Mouse (Mus musculus) liver, adult 2 months (tissue): ENCODE data around the gene Pcsk2. TPM values are rescaled to one million over a fixed set of nuclear protein-coding genes. Genes with fewer than 3 reads are reported as not detected.

Experiments used
- DNase-seq: peaks from one replicate; pipeline ENCODE4 v3.0.0-alpha.2; 2011; ENCODE audit warnings: low read depth, low spot score; ENCODE audit errors: extremely low read depth
- H3K27ac ChIP-seq: fragments of 200-500 bp; replicated peaks from 2 replicates; pipeline ENCODE4 v1.5.1; 2012; ENCODE audit warnings: low read depth, mild to moderate bottlenecking, control low read depth, inconsistent platforms, low read length; ENCODE audit not compliant: insufficient read depth
- H3K27me3 ChIP-seq: fragments of 200-500 bp; 2 replicates; pipeline ENCODE4 v1.6.1; 2012; ENCODE audit warnings: mild to moderate bottlenecking, moderate library complexity, low read length, inconsistent platforms; ENCODE audit not compliant: control insufficient read depth, insufficient read depth
- H3K36me3 ChIP-seq: fragments of 200-500 bp; 2 replicates; pipeline ENCODE4 v1.6.1; 2012; ENCODE audit warnings: low read length, inconsistent platforms; ENCODE audit not compliant: control insufficient read depth, insufficient read depth
- H3K4me1 ChIP-seq: fragments of 200-500 bp; 2 replicates; pipeline ENCODE4 v1.6.1; 2011; ENCODE audit warnings: low read length; ENCODE audit not compliant: control insufficient read depth, insufficient read depth
- H3K4me3 ChIP-seq: fragments of 200-500 bp; 2 replicates; pipeline ENCODE4 v1.5.1; 2011; ENCODE audit warnings: low read depth, mild to moderate bottlenecking, control low read depth, low read length, moderate library complexity; ENCODE audit not compliant: insufficient read depth
- H3K79me2 ChIP-seq: fragments of 200-500 bp; 2 replicates; pipeline ENCODE4 v1.6.1; 2012; ENCODE audit warnings: inconsistent platforms, mild to moderate bottlenecking, low read length, moderate library complexity; ENCODE audit not compliant: control insufficient read depth, insufficient read depth
- H3K9ac ChIP-seq: fragments of 200-500 bp; 2 replicates; pipeline ENCODE4 v1.6.1; 2012; ENCODE audit warnings: low read depth, mild to moderate bottlenecking, control low read depth, inconsistent platforms, low read length
- CTCF ChIP-seq: fragments of 200-500 bp; IDR thresholded peaks from 2 replicates; pipeline ENCODE4 v1.5.1; 2011; ENCODE audit warnings: low read depth, low read length, control low read depth
- POLR2A ChIP-seq: fragments of 200-500 bp; IDR thresholded peaks from 2 replicates; pipeline ENCODE4 v1.6.1; 2011; ENCODE audit warnings: low read length, control low read depth; ENCODE audit not compliant: insufficient read depth; ENCODE audit errors: extremely low read depth
- WGBS: fragments of 180-500 bp; shearing (Covaris S2); methylation state at CpG from one replicate; pipeline ENCODE4 v1.1.7; 2018; 5-methylcytosine and 5-hydroxymethylcytosine counted together
- polyA plus RNA-seq: library from polyadenylated mRNA; depleted of rRNA; stranded (reverse); fragments of >200 nt; gene quantifications from 2 replicates; pipeline ENCODE4 v1.2.3, GENCODE M21; 2012
- total RNA-seq: library from RNA; depleted of rRNA; stranded (reverse); fragments of >200 nt; gene quantifications from 2 replicates; pipeline ENCODE4 v1.2.3, GENCODE M21; 2014

The Pcsk2 gene
- total and polyA plus RNA-seq, 2 experiments = not detected

- no peak overlapping the region for H3K4me3 ChIP-seq
- H3K4me1 ChIP-seq = no peaks in the 10 kb centered on the region
- no peaks in the 10 kb centered on the region for H3K36me3 ChIP-seq
- TF ChIP-seq POLR2A = no peak
- TF ChIP-seq CTCF = no peak
- H3K27me3 ChIP-seq = no peaks in the 10 kb centered on the region
- no peaks in the 10 kb centered on the region for H3K79me2 ChIP-seq
- no peak for DNase-seq
- H3K27ac ChIP-seq = no peak overlapping the region
- H3K9ac ChIP-seq = no peak overlapping the region
- 69% methylated on average over 3 of the region's 3 CpGs for WGBS
These were observed 67.5 kb downstream of the Pcsk2 start for GRCm38 (mm10) chr2:143613466-143613865.

DNA sequence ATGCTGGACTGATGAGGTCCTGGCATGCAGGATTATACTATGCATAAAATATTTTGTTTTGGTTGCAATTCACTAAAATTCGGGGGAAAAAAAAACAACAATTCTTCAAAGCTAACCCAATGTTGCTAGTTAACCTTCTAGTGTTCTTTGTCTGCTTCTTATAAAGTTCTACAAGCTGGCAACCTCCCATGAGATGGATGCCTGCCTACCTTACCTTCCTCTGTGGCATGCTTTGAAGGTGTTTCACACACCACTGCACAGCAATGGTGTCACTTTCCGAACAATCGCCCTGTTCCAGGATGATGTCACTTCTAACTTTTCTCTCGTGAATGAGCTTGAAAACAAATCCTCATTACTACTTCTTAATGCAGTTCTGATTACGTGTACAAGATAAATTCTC lies 68.8 kb downstream of the Pcsk2 start:
- H3K9ac ChIP-seq = no peak overlapping the region
- no peaks in the 10 kb centered on the region for H3K4me1 ChIP-seq
- H3K27me3 ChIP-seq = no peaks in the 10 kb centered on the region
- TF ChIP-seq POLR2A = no peak
- no peak for TF ChIP-seq CTCF
- WGBS = 82% methylated on average over 5 of the region's 5 CpGs
- no peaks in the 10 kb centered on the region for H3K36me3 ChIP-seq
- no peak overlapping the region for H3K4me3 ChIP-seq
- H3K79me2 ChIP-seq = no peaks in the 10 kb centered on the region
- no peak for DNase-seq
- H3K27ac ChIP-seq = no peak overlapping the region

DNA sequence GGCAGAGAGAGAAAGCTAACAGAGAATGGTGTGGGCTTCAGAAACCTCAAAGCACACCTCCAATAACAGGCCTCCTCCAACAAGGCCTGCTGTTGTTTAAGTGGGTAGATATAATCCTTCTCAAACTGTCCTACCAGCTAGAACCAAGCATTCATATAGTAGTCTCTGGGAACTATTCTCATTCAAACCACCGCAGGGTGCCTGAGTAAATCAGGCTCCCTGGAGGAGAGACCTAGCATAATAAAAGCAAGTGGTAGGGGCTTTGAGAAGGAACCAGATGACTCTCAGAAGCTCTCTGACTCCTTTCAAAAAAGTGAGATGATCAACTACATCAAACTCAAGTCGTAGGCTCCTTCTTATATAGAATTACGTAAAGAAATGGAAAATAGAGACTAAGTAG lies 75.0 kb downstream of the Pcsk2 start:
- Histone ChIP-seq H3K9ac (no peak overlapping the region), H3K4me3 (no peak overlapping the region), H3K27me3 (no peaks in the 10 kb centered on the region), H3K36me3 (no peaks in the 10 kb centered on the region), H3K27ac (no peak overlapping the region), H3K4me1 (no peaks in the 10 kb centered on the region), H3K79me2 (no peaks in the 10 kb centered on the region)
- TF ChIP-seq CTCF (no peak), POLR2A (no peak)
- 61% methylated on average over 3 of the region's 3 CpGs for WGBS
- no peak for DNase-seq

DNA sequence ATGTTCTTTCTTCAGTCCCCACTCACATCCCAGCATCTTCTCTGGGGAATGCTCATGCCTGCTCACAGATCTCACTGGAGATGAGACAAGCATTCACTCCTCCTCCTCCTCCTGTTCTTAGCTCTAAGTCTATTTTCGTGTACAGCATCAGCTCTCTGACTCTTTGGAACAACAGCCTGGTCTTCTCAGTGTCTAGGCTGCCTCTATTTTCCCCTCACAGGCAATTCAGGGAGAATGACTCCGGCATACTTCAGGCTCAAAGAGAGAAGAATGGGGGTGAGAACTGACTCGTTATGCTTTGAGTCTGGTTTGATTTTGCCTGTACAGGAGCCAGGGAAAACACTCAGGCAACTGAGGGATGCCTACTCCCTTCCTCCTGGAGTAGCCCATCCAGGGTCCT lies 78.0 kb downstream of the Pcsk2 start:
- H3K27me3 ChIP-seq = no peaks in the 10 kb centered on the region

DNA sequence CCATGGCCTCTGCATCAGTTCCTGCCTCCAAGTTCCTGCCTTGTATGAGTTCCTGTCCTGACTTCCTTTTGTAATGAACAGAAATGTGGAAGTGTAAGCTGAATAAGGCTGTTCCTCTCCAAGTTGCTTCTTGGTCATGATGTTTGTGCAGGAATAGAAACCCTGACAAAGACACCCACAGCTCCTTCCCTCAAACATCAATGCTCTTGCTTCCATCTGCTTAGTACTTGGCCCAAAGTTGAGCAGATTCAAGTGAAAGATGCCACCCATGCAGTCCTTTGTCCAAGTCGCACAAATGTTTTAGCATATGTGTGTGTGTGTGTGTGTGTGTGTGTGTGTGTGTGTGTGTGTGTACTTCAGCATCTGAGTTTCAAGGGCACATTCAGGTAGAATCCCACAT lies 97.3 kb downstream of the Pcsk2 start:
- WGBS = 90% methylated on average over 1 of the region's 1 CpGs
- H3K9ac ChIP-seq = no peak overlapping the region
- H3K36me3 ChIP-seq = no peaks in the 10 kb centered on the region
- no peak overlapping the region for H3K4me3 ChIP-seq
- 0 out of 2 replicates have a peak, but pooled peaks cover 2% of the 10 kb centered on the region for H3K27me3 ChIP-seq
- no peak overlapping the region for H3K27ac ChIP-seq
- H3K79me2 ChIP-seq = no peaks in the 10 kb centered on the region
- no peak for TF ChIP-seq CTCF
- H3K4me1 ChIP-seq = no peaks in the 10 kb centered on the region
- no peak for DNase-seq

More for the DNA sequence above, 78.0 kb downstream of the Pcsk2 start:
- TF ChIP-seq CTCF (no peak), POLR2A (no peak)
- Histone ChIP-seq H3K27ac (no peak overlapping the region), H3K36me3 (no peaks in the 10 kb centered on the region), H3K9ac (no peak overlapping the region), H3K4me1 (no peaks in the 10 kb centered on the region), H3K4me3 (no peak overlapping the region), H3K79me2 (no peaks in the 10 kb centered on the region)
- 54% methylated on average over 3 of the region's 3 CpGs for WGBS
- no peak for DNase-seq

DNA sequence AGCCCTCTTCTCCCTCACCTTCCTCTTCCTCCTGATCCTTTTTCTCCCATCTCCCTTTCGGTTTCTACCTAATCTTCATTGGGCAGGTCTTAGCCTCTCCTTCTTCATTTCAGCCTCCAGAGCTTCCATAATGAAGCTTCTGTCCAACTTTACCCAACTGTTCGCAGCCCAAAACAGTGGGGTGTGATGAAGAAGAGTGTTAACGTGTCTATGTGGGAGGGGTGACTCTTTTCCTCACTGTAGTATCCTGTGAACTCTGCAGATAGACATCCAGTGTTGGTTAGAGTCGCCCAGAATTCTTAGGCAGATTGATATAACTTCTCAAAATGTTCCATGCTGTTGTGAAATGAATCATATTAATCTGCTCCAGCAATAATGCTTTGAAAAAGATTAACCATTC lies 98.4 kb downstream of the Pcsk2 start:
- no peaks in the 10 kb centered on the region for H3K79me2 ChIP-seq
- no peak for DNase-seq
- no peaks in the 10 kb centered on the region for H3K36me3 ChIP-seq
- H3K27me3 ChIP-seq = 0 out of 2 replicates have a peak, but pooled peaks cover 2% of the 10 kb centered on the region
- no peak overlapping the region for H3K9ac ChIP-seq
- WGBS = 73% methylated on average over 4 of the region's 4 CpGs
- H3K4me3 ChIP-seq = no peak overlapping the region
- no peaks in the 10 kb centered on the region for H3K4me1 ChIP-seq
- TF ChIP-seq CTCF = no peak
- TF ChIP-seq POLR2A = no peak
- H3K27ac ChIP-seq = no peak overlapping the region
